Mouse (Mus musculus) ES-Bruce4 (cell line): ENCODE results near the gene Anxa6. TPM values are rescaled to one million over a fixed set of nuclear protein-coding genes. Genes with fewer than 3 reads are reported as not detected.
"Not testable (repeated sequence)": the region's sequence is repeated elsewhere in the genome, so short reads cannot be mapped to it uniquely, and the experiment has no call there.

Experiments used
- H3K27ac ChIP-seq: 2 replicates; pipeline ENCODE4 v1.5.1; 2012; ENCODE audit warnings: low read length, inconsistent platforms; ENCODE audit not compliant: insufficient read depth
- H3K27me3 ChIP-seq: 2 replicates; pipeline ENCODE4 v1.6.1; 2012; ENCODE audit warnings: mild to moderate bottlenecking, low read length, inconsistent platforms; ENCODE audit not compliant: control insufficient read depth, poor library complexity, insufficient read depth, severe bottlenecking
- H3K36me3 ChIP-seq: 2 replicates; pipeline ENCODE4 v1.6.1; 2012; ENCODE audit warnings: inconsistent platforms, mild to moderate bottlenecking, low read length, moderate library complexity; ENCODE audit not compliant: control insufficient read depth, poor library complexity, insufficient read depth, severe bottlenecking
- H3K4me1 ChIP-seq: one replicate; pipeline ENCODE4 v1.8.1; 2011; ENCODE audit warnings: low read length; ENCODE audit not compliant: control insufficient read depth, insufficient read depth
- H3K4me3 ChIP-seq: 2 replicates; pipeline ENCODE4 v1.5.1; 2011; ENCODE audit warnings: low read depth, mild to moderate bottlenecking, low read length
- H3K9ac ChIP-seq: 2 replicates; pipeline ENCODE4 v1.6.1; 2012; ENCODE audit warnings: low read depth, mild to moderate bottlenecking, inconsistent platforms; ENCODE audit not compliant: poor library complexity, severe bottlenecking
- H3K9me3 ChIP-seq: replicated peaks from 2 replicates; pipeline ENCODE4 v1.6.1; 2012; ENCODE audit warnings: mild to moderate bottlenecking, low read length, inconsistent platforms; ENCODE audit not compliant: control insufficient read depth, poor library complexity, insufficient read depth, severe bottlenecking
- CTCF ChIP-seq: IDR thresholded peaks from one replicate; pipeline ENCODE4 v1.8.1; 2011; ENCODE audit warnings: low read depth, low read length
- EP300 ChIP-seq: IDR thresholded peaks from 2 replicates; pipeline ENCODE4 v1.6.1; 2011; ENCODE audit warnings: low read depth, low read length; ENCODE audit not compliant: insufficient read depth
- POLR2A ChIP-seq: IDR thresholded peaks from one replicate; pipeline ENCODE4 v1.8.1; 2011; ENCODE audit warnings: low read length; ENCODE audit not compliant: insufficient read depth
- polyA plus RNA-seq: library from polyadenylated mRNA; stranded (reverse); fragments of >200 nt; gene quantifications from 2 replicates; pipeline ENCODE4 v1.2.4, GENCODE M21; 2011; ENCODE audit warnings: low read depth; ENCODE audit not compliant: missing spikeins, insufficient read depth, insufficient read length

Gene Anxa6
- polyA plus RNA-seq, 1 experiment: 76.1 TPM

DNA sequence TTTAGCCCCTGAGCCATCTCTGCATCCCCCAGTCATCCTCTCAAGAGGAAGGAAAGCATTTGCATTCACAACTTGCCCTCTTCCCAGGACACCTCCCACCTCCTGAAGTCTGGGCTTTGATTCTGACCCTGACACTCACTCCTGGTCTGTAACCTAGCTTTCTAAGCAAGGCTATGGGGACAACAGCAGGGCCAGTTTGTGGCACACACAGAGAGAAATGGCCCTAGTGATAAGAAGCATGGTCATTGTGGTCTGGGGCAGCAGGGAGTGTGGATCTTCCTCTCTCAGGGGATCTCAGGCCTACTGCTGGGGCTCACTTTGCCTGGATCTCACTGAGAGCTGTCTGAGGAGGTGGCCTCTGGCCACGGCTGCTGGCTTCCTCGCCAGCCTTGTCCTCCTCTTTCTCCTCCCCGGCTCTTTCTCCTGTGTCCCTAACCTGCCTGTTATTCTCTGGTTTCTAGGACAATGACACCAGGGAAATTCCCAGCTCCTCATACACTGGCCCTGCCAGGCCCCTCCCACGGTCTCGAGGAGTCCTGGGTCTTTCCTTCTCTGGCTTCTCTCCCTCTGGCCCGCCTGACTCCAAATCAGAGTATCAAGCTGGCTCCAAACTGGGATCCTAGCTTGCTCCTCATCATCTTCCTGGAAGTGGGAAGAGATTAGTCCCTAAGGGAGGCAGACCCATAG, 71.9 kb downstream of the Anxa6 start:
- TF ChIP-seq EP300: no peak
- TF ChIP-seq POLR2A: no peak
- TF ChIP-seq CTCF: no peak
- no peaks in the 10 kb centered on the region for H3K9me3 ChIP-seq
- no peak overlapping the region for H3K4me3 ChIP-seq
- H3K27me3 ChIP-seq: no peaks in the 10 kb centered on the region
- H3K36me3 ChIP-seq: no peaks in the 10 kb centered on the region
- H3K9ac ChIP-seq: no peak overlapping the region; the same call in none of the 2 replicates
- peaks cover 20% of the 10 kb centered on the region for H3K4me1 ChIP-seq
- H3K27ac ChIP-seq: peak overlapping the region; percentile 15; the same call in 1 of the 2 replicates

GRCm38 (mm10) chr11:54960251-54960650, 73.0 kb downstream of the Anxa6 start:
- no peak overlapping the region for H3K9ac ChIP-seq
- H3K27me3 ChIP-seq: no peaks in the 10 kb centered on the region
- no peak for TF ChIP-seq EP300
- TF ChIP-seq CTCF: no peak
- TF ChIP-seq POLR2A: no peak
- H3K27ac ChIP-seq: no peak overlapping the region
- H3K36me3 ChIP-seq: no peaks in the 10 kb centered on the region
- H3K9me3 ChIP-seq: no peaks in the 10 kb centered on the region
- no peak overlapping the region for H3K4me3 ChIP-seq
- peaks cover 20% of the 10 kb centered on the region for H3K4me1 ChIP-seq

DNA sequence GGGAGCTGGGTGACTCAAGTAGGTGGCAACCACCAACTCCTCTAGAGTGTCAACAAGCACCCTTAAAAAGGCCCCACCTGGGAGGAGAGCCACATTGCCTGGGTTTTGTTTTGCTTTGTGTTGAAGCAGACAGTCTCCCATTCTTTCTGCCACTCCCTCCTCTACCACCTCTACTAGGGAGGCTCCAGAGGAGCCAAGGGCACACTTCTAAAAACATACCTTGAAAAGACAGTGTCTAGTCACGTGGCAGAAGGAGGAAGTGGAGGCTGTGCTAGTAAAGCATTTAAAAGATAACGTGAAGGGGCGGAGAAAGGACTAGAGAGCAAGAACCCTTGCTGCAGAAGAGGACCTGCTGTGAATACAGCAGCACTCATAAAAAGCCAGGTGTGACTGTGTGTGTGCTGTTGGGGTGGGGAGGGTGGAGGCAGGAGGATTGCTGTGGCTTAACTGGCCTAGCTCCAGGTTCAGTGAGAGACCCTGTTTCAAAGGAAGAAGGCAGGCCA, 74.6 kb downstream of the Anxa6 start:
- H3K9ac ChIP-seq: no peak overlapping the region
- H3K9me3 ChIP-seq: no peaks in the 10 kb centered on the region
- peak overlapping the region; percentile 91 for H3K27ac ChIP-seq
- peaks cover 20% of the 10 kb centered on the region for H3K4me1 ChIP-seq
- H3K4me3 ChIP-seq: peak overlapping the region; percentile 20
- no peaks in the 10 kb centered on the region for H3K27me3 ChIP-seq
- TF ChIP-seq POLR2A: no peak
- TF ChIP-seq EP300: no peak
- no peak for TF ChIP-seq CTCF
- no peaks in the 10 kb centered on the region for H3K36me3 ChIP-seq

- Histone ChIP-seq H3K4me1 (peaks cover 20% of the 10 kb centered on the region), H3K27ac (peak overlapping the region; percentile 81), H3K9ac (peak overlapping the region; percentile 32; the same call in 1 of the 2 replicates)
- H3K4me3 ChIP-seq, H3K27me3 ChIP-seq, H3K9me3 ChIP-seq, H3K36me3 ChIP-seq: not testable (repeated sequence)
Observed at GRCm38 (mm10) chr11:54957708-54958107, 75.5 kb downstream of the Anxa6 start.

DNA sequence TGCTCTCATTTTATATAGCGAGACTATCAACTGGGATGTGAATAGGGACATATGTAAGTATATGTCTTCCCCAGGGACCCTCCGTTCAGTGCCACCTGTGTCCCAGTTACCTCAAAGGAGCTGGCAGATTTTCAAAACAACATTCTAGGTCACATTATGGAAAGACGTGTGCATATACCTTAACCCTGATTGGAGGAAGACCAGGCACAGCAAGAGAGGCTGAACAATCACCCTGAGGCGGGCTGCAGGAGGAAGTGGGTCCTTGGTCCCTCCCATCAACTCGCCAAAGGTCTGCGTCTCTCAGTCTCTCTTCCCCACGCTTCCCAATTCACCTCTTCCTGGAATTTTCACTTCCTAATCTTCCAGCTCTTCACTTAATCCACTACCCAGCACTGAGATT, 76.3 kb downstream of the Anxa6 start:
- H3K27ac ChIP-seq: peak overlapping the region; percentile 89
- H3K27me3 ChIP-seq: no peaks in the 10 kb centered on the region
- H3K36me3 ChIP-seq: no peaks in the 10 kb centered on the region
- no peaks in the 10 kb centered on the region for H3K9me3 ChIP-seq
- peaks cover 17% of the 10 kb centered on the region for H3K4me1 ChIP-seq
- peak overlapping the region; percentile 32; the same call in 1 of the 2 replicates for H3K9ac ChIP-seq
- H3K4me3 ChIP-seq: peak overlapping the region; percentile 8; the same call in 1 of the 2 replicates
- TF ChIP-seq EP300 (no peak), CTCF (no peak), POLR2A (no peak)

- H3K27ac ChIP-seq: peak overlapping the region; percentile 89
- H3K27me3 ChIP-seq: no peaks in the 10 kb centered on the region
Observed at GRCm38 (mm10) chr11:54955735-54956480, 77.3 kb downstream of the Anxa6 start.

GRCm38 (mm10) chr11:54955400-54955734, 77.9 kb downstream of the Anxa6 start:
- H3K4me1 ChIP-seq, H3K36me3 ChIP-seq, H3K9me3 ChIP-seq, H3K27ac ChIP-seq, H3K27me3 ChIP-seq: not testable (repeated sequence)
- H3K9ac ChIP-seq: peak overlapping the region; percentile 93
- peak overlapping the region; percentile 69 for H3K4me3 ChIP-seq

More at GRCm38 (mm10) chr11:54955735-54956480, 77.3 kb downstream of the Anxa6 start:
- Histone ChIP-seq H3K9me3 (no peaks in the 10 kb centered on the region), H3K9ac (peak overlapping the region; percentile 93), H3K4me3 (peak overlapping the region; percentile 87), H3K36me3 (no peaks in the 10 kb centered on the region), H3K4me1 (peaks cover 11% of the 10 kb centered on the region)
- 0 out of 2 replicates have a peak, but pooled peaks have one; percentile 36 for TF ChIP-seq EP300
- TF ChIP-seq CTCF: no peak
- TF ChIP-seq POLR2A: peak; percentile 53
